Mouse (Mus musculus) embryo, embryonic 9.5 days (tissue): ENCODE data around the gene Ak5.
A peak's percentile ranks its signal among the peaks of the same experiment; 100 is the strongest.
"Not testable (repeated sequence)": the region's sequence is repeated elsewhere in the genome, so short reads cannot be mapped to it uniquely, and the experiment has no call there.

Experiments used
- DNase-seq: peaks from one replicate; pipeline ENCODE4 v3.0.0-alpha.2; 2017; ENCODE audit errors: extremely low spot score

Gene Ak5

DNA sequence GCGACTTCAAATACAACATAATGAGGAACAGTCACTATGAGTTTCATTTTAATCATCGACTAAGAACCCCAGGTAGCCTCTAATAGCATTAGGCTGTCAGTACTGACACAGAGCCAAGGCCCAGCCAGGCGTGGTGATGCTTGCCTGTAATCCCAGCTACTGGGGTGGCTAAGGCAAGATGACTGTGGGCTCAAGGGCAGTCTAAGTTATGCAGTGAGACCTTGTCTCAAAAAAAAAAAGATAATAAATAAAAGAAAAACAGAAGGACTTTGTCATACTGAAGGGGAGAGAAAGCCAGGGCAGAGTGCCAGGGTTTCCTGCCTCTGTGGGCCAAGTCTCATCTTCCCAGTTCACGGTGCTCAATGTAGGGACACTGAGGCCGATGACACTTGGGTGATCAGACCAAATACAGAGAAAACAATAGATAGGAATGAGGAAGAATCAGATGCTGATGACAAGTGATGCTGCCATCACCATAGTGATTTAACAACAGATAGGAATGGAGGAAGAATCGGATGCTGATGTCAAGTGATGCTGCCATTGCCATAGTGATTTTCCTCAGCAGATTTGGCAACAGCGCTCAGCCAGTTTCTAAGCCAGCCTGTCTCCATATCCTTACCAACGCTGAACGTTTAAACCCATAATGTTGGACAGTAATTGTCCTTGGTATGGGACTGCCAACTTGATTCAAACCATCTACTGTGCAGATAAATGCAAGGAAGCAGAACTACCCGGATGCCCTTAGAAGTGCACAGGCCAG lies 42.9 kb downstream of the Ak5 start:
- no peak for DNase-seq

DNA sequence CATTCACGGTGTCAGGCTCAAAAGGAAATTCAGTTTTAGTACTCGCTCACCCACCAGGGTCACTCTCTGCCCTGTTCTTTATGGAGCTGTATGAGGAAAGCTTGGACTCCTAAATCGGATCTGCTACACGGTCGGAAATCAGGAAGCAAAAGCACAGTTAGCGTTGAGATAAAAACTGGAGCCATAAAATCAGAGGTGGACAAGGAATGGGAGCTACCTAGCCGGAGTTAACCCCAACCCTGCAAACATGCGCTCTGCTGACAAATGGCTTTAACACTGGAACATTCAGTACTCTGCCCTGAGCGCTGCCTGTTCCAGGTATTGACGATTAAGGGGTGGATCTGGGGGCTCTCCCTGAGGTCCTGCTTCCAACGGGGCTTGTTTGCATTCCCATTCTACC lies 47.6 kb downstream of the Ak5 start:
- no peak for DNase-seq

DNA sequence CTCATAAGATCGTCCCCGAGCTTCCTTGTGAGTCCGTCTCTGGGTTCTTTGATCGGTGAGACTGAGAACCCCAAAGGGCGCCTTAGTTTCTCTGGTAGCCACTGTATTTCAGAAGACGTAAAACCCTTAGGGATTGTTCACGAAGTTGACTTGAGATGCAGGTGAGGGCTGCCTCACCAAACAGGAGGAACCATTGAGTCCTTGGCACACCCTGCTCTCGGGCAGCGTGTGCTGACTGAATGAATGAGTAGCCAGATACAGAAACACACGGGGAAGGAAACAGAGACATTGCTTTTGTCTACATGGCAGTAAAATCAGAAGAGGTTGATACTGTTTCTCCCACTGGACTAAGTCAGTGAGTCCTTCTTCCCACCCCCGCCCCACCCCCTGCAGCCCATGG lies 48.1 kb downstream of the Ak5 start:
- no peak for DNase-seq

DNA sequence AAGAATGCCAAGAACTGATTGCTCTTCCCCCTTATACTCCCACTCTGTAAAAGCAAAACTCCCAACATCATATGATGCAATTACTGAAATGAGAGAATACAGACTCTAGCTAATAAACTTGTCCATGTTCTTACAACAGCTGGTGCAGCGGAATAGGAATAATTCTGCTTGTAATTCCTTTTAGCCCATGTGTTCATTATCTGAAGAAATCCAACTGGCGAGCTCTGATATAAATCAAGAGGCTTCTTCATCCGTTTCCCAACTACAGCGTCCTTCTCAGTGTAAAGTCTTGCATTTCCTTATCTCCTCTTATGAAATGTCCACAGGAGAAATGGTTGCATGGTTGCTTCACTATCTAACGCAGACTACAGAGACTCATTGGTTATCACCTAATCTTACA lies 59.1 kb downstream of the Ak5 start:
- DNase-seq = no peak

DNA sequence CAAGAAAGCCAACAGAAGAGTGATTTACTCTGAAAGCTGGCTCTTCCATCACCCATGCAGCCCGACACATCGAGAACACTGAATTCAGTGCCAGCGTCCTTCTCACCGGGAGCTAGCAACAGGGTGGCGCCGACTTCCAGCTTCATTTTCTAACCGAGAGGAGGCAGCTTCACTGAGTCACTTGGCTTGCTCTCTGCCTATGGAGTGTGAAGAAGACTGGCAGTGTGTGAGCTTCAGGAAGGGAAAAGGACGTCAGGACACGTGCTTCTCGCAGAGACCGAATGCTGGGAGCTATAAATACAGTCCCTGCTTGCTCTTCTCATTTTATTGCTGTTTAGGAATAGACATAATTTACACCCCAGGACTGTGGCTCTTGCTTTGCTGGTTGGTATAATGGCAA lies 62.3 kb downstream of the Ak5 start:
- no peak for DNase-seq

DNA sequence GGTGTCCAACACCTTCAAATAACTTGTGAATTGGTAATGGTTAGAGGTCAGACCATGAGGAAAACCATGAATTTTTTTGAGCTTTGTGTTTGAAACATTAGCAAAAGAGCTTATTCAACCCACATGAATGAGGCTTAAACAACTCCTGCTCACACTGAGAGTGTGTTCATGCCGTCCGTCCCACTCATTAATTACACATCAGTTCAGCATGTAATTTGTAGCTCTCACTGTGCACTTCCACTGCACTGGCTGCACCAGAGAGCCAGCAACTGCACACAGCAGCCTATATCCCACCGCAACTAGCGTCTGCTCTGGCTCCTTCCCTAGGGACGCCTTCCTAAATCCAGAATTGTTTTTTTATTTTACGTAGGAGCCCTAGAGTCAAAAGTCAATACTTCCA lies 68.5 kb downstream of the Ak5 start:
- DNase-seq = no peak

DNA sequence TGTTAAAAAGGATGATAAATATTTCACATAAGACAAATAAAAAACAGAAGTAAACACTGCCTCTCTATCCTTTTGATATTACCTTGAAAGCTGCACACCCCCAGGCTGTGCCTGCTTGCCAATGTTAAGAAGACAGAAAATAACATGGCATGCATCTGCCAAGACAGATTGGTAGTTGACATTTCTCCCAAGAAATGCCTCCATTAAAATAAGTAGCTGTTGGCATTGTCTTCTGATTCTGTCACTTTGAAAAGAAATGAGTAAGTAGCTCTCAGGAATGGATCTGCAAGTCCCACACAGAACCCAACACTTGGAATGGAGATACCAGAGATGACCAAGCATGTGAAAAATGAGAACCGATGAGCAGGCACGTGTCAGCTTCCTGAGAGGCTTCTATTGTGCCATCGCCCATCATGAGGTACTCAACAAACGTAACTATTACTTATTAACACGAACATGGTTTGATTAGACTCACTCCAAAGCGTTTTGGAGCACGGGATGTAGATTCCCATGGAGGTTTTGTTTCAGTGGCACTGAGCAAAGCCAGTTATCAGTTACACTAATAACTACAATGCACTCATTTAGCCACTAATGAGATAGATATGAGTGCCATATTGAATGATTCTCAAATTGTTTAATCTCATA lies 71.6 kb downstream of the Ak5 start:
- DNase-seq = no peak

DNA sequence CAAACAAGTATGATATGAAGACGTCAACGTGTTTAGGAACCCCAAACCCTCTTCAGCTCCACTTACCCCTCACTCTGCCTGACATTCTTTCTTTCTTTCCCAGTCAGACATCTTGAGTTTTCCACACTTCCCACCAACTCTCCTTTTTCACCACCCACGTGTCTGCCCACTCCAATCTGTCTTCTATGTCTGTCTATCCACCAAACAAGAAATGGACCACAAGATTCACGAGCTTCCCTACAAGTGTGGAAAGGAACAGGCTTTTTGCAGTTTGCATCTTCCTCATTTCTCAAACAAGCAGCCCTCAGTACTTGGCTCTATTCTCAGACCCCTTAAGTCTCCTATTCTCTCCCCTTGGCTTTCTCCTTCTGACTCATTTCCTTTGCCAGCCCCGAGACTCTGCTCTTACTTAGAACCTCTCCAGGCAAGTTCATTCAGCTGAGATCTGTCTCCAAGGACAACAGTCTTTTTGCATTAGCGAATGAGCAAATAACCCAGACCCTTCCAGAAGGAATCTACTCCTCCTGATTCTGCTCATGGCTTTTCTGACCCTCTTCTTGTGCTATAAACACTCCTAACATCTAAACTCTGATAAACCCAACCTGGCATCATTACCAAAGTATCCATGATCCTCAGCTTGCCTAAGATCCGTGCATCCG lies 75.3 kb downstream of the Ak5 start:
- no peak for DNase-seq

DNA sequence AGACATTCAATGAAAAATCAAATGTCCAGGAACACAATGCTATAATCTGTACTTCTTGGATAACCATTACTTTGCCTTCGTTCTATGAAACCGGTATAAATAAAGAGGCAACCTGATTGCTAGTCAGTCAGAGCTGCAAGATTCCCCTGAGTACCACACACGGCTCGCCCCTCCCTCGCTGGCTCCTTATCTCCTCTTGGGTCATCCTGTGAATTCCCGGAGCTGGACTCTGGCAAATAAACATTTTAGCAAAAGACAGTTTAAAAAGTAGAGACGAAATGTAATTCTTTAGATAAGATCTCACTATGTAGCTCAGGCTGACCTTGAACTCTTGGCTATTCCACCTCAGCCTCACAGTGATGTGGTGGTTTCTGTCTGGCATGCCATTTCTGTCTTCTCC lies 77.7 kb downstream of the Ak5 start:
- no peak for DNase-seq

DNA sequence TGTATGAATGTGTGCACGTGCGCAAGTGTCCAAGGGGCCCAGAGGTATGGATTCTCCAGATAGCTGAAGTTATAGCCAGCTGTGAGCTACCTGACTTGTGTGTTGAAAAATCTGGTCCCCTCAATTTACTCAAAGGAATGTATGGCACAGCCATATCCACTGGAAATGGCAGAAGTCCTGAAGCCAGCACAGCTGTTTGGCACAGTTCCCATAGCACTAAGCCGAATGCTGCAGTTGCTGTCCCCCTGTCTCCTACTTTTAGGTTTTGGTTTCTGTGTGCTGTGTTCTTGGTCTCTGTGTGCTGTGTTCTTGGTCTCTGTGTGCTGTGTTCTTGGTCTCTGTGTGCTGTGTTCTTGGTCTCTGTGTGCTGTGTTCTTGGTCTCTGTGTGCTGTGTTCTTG lies 79.1 kb downstream of the Ak5 start:
- not testable (repeated sequence) for DNase-seq

DNA sequence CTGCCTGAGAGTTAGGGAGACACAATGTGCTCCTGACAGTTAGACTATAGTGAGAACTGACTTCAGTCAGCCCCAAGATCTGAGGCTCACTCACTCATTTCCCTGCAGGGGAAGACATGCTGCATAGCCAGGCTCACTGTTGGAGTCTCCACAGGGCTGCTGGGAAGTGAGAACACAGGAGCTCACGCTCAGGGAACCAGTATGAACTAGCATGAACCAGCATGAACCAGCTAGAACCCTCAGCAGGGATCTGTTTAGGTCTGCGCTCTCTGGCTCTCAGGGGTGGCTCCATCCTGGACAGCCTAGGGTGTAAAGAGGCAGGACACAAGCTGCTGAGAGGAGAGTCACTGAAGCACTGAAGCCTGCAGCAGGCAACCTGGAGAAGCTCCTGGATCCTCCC lies 81.2 kb downstream of the Ak5 start:
- DNase-seq = no peak

DNA sequence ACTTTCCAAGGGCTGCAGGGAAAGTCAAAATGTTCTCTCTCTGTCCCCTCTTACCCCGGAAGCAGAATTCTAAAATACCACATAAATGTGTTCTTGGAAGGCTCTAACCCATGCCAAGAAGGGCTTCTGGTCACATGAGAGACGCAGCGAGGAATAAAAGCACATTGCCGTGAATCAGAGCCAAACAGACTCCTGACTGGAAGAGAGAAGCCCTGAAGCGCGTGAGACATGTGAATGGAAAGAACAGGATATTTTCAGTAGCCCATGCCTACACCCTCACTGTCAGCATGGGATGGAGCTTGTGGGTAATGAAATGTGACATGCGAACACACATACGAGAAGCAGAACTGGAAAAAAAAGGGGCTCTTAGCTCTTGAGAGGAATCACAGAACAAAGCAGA lies 82.0 kb downstream of the Ak5 start:
- no peak for DNase-seq

DNA sequence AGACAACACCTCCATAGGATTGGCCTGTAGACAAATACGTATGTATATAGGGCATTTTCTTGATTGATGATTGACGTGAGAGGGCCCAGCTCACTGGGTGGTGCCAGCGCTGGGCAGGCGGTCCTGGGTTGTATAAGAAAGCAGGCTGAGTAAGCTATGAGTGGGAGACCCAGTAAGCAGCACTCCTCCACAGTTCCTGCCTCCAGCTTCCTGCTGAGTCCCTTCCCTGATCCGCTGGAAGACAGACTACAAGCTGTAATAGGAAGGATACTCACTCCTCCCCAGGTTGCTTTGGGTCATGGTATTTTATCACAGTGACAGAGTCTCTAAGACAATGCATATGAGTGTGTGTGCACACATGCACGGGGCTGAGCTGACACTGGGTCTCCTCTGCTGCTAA lies 82.6 kb downstream of the Ak5 start:
- DNase-seq = no peak

DNA sequence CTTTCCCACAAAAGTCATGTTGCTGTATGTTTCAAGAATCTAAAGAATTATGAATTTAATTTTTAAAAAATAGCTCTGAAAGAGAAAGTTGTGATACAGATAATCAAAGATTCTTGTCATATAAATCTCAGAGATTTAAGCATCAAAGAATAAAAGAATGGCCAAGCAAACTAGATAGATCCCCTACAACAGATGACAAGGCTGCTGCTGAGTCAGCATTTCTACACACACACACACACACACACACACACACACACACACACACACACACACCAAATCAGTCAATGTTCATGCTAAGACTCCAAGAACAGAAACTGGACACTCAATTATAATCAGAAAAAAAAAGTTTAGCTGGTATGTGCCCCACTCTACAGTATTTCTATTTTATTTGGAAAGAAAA lies 85.1 kb downstream of the Ak5 start:
- DNase-seq = no peak

DNA sequence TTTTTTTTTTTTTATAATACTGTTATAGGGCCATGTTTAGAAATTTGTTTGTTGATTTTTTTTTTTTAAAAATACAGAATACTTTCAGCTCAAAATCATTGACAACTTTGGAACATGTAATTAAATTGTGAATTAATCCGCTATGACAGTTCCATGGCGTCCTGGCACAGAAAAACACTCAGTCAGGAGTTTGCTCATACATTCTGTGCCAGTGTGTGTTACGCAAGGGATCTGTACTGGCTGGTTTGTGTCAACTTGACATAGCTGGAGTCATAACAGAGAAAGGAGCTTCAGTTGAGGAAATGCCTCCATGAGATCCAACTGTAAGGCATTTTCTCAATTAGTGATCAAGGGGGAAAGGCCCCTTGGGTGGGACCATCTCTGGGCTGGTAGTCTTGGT lies 86.3 kb downstream of the Ak5 start:
- not testable (repeated sequence) for DNase-seq

DNA sequence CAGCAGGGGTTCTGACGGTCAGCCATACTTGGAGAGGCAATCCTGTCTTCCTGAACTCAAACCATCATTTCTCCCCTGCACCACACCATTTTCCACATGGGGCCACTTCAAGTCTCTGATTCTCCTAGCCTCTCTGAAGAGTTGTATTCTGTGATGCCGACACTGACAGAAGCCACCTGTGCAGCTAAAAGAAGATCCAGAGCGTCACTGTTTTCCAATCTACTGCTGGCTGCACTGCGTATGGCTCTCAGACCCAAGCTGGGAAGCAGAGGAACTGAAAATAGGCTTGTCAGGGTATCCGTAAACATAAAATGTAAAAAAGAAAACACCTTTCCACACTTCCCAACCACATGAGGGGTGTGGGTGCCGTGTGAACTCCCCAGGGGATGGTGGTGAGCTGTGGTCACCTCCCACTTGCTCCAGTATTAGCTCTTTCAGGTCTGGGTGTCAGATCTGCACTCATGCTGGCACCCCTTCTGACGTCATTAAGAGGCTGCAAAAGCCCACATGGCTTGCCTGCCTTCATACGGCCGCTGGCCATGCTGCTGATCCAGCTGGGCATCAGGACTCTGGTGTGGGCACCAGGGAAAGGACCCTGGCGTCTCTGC lies 88.1 kb downstream of the Ak5 start:
- no peak for DNase-seq

DNA sequence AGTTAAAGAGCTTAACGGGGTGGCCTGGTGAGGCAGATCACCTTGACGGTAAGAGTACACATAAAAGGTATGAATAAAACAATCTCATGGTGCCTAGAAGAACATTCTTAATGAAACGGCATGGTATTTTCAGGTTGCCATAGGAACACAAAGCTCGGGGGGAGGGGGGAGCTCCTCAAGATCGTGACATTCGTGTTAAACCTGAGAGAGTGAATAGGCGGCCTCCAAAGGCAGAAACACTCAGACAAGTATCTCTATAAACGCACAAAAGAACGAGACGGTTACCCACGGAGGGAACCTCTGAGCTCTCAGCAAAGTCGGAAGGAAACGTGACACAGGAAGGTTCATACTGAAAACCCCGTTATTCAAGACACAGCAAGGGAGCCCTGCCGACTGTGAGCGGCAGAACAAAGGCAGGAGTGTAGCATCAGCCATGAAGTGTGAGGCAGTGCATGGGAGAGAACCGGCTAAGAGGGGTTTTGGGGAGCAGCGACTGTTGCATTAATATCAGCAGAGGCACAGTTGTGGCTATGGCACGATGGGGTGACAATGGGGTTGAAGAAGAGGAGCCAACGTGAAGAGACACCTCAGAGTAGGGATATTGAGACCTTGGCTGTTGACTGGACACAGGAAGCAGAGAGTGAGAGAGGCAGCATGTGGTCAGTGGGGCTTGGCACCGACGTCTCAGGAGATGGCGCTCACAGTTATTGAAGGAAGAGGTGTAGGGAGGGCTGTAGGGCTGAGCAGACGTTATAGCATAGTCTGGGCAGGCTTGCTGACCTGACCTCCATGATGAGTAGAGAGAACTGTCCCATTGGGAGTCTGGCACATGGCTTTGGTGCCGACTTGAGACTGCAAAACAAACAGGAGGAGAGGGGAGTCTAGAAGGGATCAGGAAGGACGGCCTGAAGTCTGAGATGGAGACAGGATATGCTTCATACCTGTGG lies 89.6 kb downstream of the Ak5 start:
- DNase-seq = no peak

DNA sequence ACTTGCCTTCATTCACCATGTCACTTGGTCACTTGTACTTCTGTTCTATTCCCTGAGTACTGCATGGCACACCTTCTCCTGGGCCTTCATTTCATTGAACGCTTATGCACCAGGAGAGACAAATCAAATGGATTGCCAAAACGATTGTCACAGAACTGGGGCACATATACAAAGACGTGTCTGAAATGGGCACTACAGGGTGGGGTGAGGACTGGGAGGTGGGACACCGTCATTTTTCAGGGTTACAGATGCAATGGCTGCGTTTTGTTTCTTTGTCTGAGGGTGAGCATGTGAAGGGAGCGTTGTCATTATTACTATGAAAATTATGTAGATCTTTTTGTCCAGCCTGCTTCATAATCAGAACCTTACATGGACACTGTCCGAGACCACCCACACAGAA lies 90.4 kb downstream of the Ak5 start:
- no peak for DNase-seq

DNA sequence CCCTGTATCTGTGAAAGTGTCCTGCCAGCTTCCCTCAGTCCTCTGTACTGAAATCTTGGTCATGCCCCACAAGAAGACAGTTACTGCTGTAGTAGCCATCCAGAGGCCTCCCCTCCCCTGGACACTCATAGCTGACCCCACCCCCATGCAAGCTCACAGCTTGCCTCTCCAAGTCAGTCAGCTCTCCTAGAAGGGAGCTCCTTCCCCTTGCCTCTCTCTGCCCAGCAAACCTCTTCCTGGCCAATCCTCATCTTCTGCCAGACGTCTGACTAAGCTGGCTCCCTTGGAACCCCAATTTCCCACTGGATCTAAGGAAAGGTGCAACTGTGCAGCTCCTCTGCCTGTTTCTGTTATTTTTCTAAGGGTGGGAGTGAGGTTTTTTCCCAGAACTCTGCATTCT lies 90.9 kb downstream of the Ak5 start:
- no peak for DNase-seq

DNA sequence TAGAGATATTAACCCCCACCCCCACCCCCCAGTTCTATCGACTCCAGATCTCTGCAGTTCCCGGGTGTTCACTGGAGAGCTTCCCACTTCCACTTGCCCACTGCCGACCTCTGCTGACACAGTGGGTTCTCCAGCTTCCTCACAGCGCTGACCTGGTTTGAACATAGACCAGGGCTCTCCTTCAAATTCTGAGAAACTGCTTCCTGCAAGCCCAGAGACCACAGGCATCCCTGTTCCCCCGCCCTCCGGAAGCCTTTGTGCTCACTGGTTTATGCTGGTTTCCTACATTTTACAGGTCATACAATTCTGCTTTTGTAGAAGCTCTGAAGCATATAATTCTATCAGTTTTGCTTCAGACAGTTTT lies 98.9 kb downstream of the Ak5 start:
- no peak for DNase-seq

DNA sequence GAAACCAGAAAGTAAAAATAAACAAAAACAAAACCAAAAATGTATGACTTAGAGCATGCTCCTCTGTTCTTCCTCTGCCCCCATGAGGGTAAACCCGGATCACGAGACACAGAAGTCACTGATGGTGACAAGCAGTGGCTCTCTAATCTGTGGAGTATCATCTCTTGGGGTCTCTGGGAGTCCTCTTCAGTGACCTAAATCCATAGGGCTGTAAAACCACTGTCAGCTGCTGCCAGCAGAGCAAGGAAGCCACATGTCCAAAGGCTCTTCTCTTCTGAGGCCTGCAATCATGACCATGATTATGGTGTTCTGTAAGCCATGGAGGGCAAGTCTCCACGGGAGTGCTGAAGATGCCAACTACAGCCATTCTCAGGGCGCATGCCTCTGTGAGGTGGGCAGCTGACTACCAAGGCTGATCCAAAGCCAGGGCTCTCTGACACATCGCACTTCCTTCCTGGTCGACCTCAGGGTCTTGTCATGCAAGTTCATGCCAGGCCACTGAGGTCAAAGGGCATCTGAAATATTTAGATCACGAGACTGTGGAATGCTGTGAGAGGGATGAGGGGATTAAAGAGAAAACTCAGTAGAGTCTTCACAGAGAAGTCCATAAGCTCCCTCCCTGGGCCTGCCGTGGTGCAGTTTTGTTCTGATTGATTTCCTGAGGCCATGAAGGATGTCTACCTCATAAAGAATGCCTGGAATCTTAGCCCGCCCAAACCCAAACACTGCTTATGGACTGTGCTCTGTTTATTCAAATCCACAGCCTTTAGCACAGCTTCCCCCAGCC lies 99.5 kb downstream of the Ak5 start:
- peak; percentile 55 for DNase-seq
